Mouse (Mus musculus) ovary, adult 2 months (tissue): ENCODE results near the gene Gm17651. TPM values are rescaled to one million over a fixed set of nuclear protein-coding genes. Genes with fewer than 3 reads are reported as not detected.

Source experiments
- polyA plus RNA-seq: library from polyadenylated mRNA; depleted of rRNA; stranded (reverse); fragments of >200 nt; gene quantifications from 2 replicates; pipeline ENCODE4 v1.2.3, GENCODE M21; 2012; rRNA removed

The Gm17651 gene
- not detected in 2 replicates for polyA plus RNA-seq

DNA sequence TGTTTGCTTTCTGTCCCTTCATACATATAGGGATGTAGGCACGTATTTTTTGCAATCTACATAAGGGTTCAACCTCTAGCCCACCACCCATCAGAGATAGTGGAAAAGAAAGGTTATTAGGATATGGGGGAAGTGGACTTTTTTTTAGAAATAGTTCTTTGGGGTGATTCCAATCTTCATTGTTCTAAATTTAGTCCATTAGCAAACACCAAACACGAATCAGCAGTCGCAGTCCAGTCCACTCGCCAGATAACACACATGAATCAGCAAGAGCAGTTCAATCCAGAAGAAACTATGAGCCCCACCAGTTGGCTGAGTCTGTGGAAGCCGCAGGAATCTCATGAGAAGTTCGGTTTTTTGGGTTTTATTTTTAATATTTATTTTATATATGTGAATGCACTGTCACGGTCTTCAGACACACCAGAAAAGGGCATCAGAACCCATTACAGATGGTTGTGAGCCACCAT, at the start of gene Gm17651:
Gene Gm17651 (minus strand): TSS at position 51 of the 467 bp plus-strand sequence.

GRCm38 (mm10) chr3:97657655-97658411, 16.7 kb downstream of the Gm17651 start, which contains the start of gene Prkab2:
Gene Prkab2 (plus strand): TSS chr3:97658193.

DNA sequence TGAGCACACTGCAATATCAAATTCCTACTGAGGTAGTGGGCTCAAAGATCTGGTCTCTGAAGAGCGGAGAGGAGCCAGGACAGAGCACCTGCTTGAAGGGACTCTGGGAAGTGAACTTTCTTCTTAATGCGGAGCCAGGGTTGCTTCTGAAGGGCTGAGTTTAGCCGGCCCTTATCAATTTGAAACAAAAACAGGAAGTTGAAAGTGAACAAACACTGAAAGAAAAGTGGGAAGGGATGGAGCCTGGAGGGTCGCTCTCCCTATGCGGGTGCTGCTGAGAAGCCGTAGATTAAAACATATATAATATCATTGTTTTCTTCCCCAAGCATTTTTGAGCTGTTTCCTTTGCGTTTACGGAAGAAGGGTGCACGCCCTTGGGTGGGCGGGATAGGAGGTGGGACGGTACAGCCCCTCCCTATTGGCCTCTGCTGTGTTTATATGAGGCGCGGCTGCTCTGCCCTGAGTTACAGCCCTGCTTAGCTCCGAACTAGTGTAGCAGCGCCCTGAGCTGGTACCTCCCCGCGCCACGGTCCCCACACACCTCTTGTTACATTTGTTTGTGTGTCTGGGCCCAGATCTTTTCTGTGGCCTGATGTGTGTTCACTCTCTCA, 46.0 kb downstream of the Gm17651 start, which contains the start of gene Fmo5:
Gene Fmo5 (plus strand): TSS at position 414 of the 611 bp plus-strand sequence.

Other genes with a start within 250 kb of the Gm17651 start
- gene Chd1l, start 64.5 kb downstream of the Gm17651 start, polyA plus RNA-seq, result 3.8 and 4.5 TPM in 2 replicates
- 4.2 and 4.4 TPM in 2 replicates for gene Fmo5, start 45.9 kb downstream of the Gm17651 start, polyA plus RNA-seq
- gene Prkab2, start 16.5 kb downstream of the Gm17651 start, polyA plus RNA-seq, result 12.2 and 12.7 TPM in 2 replicates
- gene Pde4dip, start 214.0 kb upstream of the Gm17651 start, polyA plus RNA-seq, result 14.0 and 17.8 TPM in 2 replicates
- 39.9 and 43.7 TPM in 2 replicates for gene Sec22b, start 226.5 kb upstream of the Gm17651 start, polyA plus RNA-seq